Mouse (Mus musculus): ENCODE measurements around the gene Rnf187.

Gene Rnf187

GRCm38 (mm10) chr11:58938322-58939087 lies at the start of gene Rnf187:
Gene Rnf187, minus strand, starts transcription at chr11:58938916.
- DNase-seq (ENCODE audit: low read depth, low spot score): peak; percentile 88

GRCm38 (mm10) chr11:58985299-58985917 lies 46.7 kb upstream of the Rnf187 start:
- no peak for DNase-seq (ENCODE audit: low read depth, low spot score)

GRCm38 (mm10) chr11:58984657-58985056 lies 45.9 kb upstream of the Rnf187 start:
- DNase-seq (ENCODE audit: low read depth, low spot score): no peak

- no peak for DNase-seq (ENCODE audit: low read depth, low spot score)
Measured at GRCm38 (mm10) chr11:58983691-58984341, 45.1 kb upstream of the Rnf187 start.

GRCm38 (mm10) chr11:58982471-58983097 lies 43.9 kb upstream of the Rnf187 start:
- DNase-seq (ENCODE audit: low read depth, low spot score): no peak

- no peak for DNase-seq (ENCODE audit: low read depth, low spot score)
Measured at GRCm38 (mm10) chr11:58981541-58982447, 43.1 kb upstream of the Rnf187 start.

- no peak for DNase-seq (ENCODE audit: low read depth, low spot score)
Measured at GRCm38 (mm10) chr11:58980381-58980990, 41.8 kb upstream of the Rnf187 start.

GRCm38 (mm10) chr11:58979661-58980060 lies 40.9 kb upstream of the Rnf187 start:
- DNase-seq (ENCODE audit: low read depth, low spot score): no peak

GRCm38 (mm10) chr11:58979183-58979582 lies 40.5 kb upstream of the Rnf187 start:
- no peak for DNase-seq (ENCODE audit: low read depth, low spot score)

GRCm38 (mm10) chr11:58978706-58979030 lies 40.0 kb upstream of the Rnf187 start:
- DNase-seq (ENCODE audit: low read depth, low spot score): no peak

- DNase-seq (ENCODE audit: low read depth, low spot score): no peak
Measured at GRCm38 (mm10) chr11:58978027-58978705, 39.5 kb upstream of the Rnf187 start, which contains the start of gene Trim11. Gene Trim11, plus strand, starts transcription at chr11:58978093.

GRCm38 (mm10) chr11:58977607-58978026 lies 38.9 kb upstream of the Rnf187 start:
- DNase-seq (ENCODE audit: low read depth, low spot score): no peak

GRCm38 (mm10) chr11:58977150-58977549 lies 38.4 kb upstream of the Rnf187 start:
- no peak for DNase-seq (ENCODE audit: low read depth, low spot score)

GRCm38 (mm10) chr11:58974414-58974813 lies 35.7 kb upstream of the Rnf187 start:
- DNase-seq (ENCODE audit: low read depth, low spot score): no peak

- DNase-seq (ENCODE audit: low read depth, low spot score): no peak
Measured at GRCm38 (mm10) chr11:58971796-58972195, 33.1 kb upstream of the Rnf187 start.

GRCm38 (mm10) chr11:58970831-58971530 lies 32.3 kb upstream of the Rnf187 start:
- no peak for DNase-seq (ENCODE audit: low read depth, low spot score)

GRCm38 (mm10) chr11:58969659-58970058 lies 30.9 kb upstream of the Rnf187 start:
- DNase-seq (ENCODE audit: low read depth, low spot score): no peak

- DNase-seq (ENCODE audit: low read depth, low spot score): no peak
Measured at GRCm38 (mm10) chr11:58969027-58969426, 30.3 kb upstream of the Rnf187 start.

GRCm38 (mm10) chr11:58968551-58968950 lies 29.8 kb upstream of the Rnf187 start:
- DNase-seq (ENCODE audit: low read depth, low spot score): no peak

GRCm38 (mm10) chr11:58967346-58967745 lies 28.6 kb upstream of the Rnf187 start:
- no peak for DNase-seq (ENCODE audit: low read depth, low spot score)
